Mouse (Mus musculus) hindbrain, embryonic 16.5 days (tissue): ENCODE data around the gene Pdcd2l. TPM values are rescaled to one million over a fixed set of nuclear protein-coding genes. Genes with fewer than 3 reads are reported as not detected.
A peak's percentile ranks its signal among the peaks of the same experiment; 100 is the strongest.

ENCODE experiments used
- ATAC-seq: fragments of 200-750 bp; cut with Nextera tagmentation; 2 replicates; pipeline ENCODE4 v1.8.0; 2017; ENCODE audit warnings: moderate TSS enrichment, moderate library complexity
- H3K27ac ChIP-seq: fragments of 300-500 bp; sonication (generic); 2 replicates; pipeline ENCODE4 v1.5.1; 2014; ENCODE audit warnings: low read depth, mild to moderate bottlenecking, control low read depth, low read length, moderate library complexity
- H3K27me3 ChIP-seq: fragments of 300-500 bp; sonication (generic); replicated peaks from 2 replicates; pipeline ENCODE4 v1.6.1; 2014; ENCODE audit warnings: low read length; ENCODE audit not compliant: control insufficient read depth, insufficient read depth
- H3K36me3 ChIP-seq: fragments of 300-500 bp; sonication (generic); 2 replicates; pipeline ENCODE4 v1.6.1; 2014; ENCODE audit warnings: mild to moderate bottlenecking, low read length, moderate library complexity, mixed read lengths; ENCODE audit not compliant: control insufficient read depth, insufficient read depth
- H3K4me1 ChIP-seq: fragments of 300-500 bp; sonication (generic); 2 replicates; pipeline ENCODE4 v1.6.1; 2014; ENCODE audit warnings: low read depth, low read length; ENCODE audit not compliant: control insufficient read depth, insufficient read depth
- H3K4me2 ChIP-seq: fragments of 300-500 bp; sonication (generic); 2 replicates; pipeline ENCODE4 v1.6.1; 2014; ENCODE audit warnings: mild to moderate bottlenecking, low read length, control low read depth, moderate library complexity
- H3K4me3 ChIP-seq: fragments of 300-500 bp; sonication (generic); 2 replicates; pipeline ENCODE4 v1.5.1; 2014; ENCODE audit warnings: mild to moderate bottlenecking, low read length, control low read depth, moderate library complexity
- H3K9ac ChIP-seq: fragments of 300-500 bp; sonication (generic); 2 replicates; pipeline ENCODE4 v1.6.1; 2014; ENCODE audit warnings: low read depth, mild to moderate bottlenecking, control low read depth, low read length, moderate library complexity
- H3K9me3 ChIP-seq: fragments of 300-500 bp; sonication (generic); 2 replicates; pipeline ENCODE4 v1.6.1; 2014; ENCODE audit warnings: mild to moderate bottlenecking, low read length, moderate library complexity; ENCODE audit not compliant: control insufficient read depth
- WGBS: fragments of 180-500 bp; shearing (Covaris S2); extraction: QIAGEN DNeasy Blood & Tissue Kit; methylation state at CpG from one replicate; pipeline ENCODE4 v1.1.7; 2014; 5-methylcytosine and 5-hydroxymethylcytosine counted together
- polyA plus RNA-seq: library from polyadenylated mRNA; unstranded; fragments of >200 nt; fragmentation: Nextera tagmentation; extraction: Ambion mirVana; gene quantifications from 2 replicates; pipeline ENCODE4 v1.2.1, GENCODE M21; 2015

Pdcd2l gene
- polyA plus RNA-seq, 1 experiment from 2014 or later, result 87.3 TPM

- peak within 1 kb of the TSS; percentile 88 for H3K27ac ChIP-seq
- H3K4me3 ChIP-seq, result peak within 1 kb of the TSS; percentile 71
- no peaks in the 10 kb centered on the region for H3K27me3 ChIP-seq
- peak; percentile 60 for ATAC-seq
- H3K4me1 ChIP-seq, result peaks cover 34% of the 10 kb centered on the region
- under 1% methylated on average over 39 of the region's 39 CpGs for WGBS
- H3K36me3 ChIP-seq, result peaks cover 12% of the 10 kb centered on the region; the same call in 1 of the 2 replicates
- H3K9me3 ChIP-seq, result no peaks in the 10 kb centered on the region
- H3K9ac ChIP-seq, result peak within 1 kb of the TSS; percentile 77
- peak within 1 kb of the TSS; percentile 76 for H3K4me2 ChIP-seq
These were observed 33.7 kb upstream of the Pdcd2l start, which contains the start of gene Gpi1 for GRCm38 (mm10) chr7:34230116-34230515. Gene Gpi1, minus strand, starts transcription at chr7:34230336.

- Histone ChIP-seq H3K4me2 (peak overlapping the region; percentile 76), H3K4me3 (peak overlapping the region; percentile 71), H3K9me3 (no peaks in the 10 kb centered on the region), H3K36me3 (peaks cover 12% of the 10 kb centered on the region; the same call in 1 of the 2 replicates), H3K27me3 (no peaks in the 10 kb centered on the region), H3K27ac (peak overlapping the region; percentile 88), H3K9ac (peak overlapping the region; percentile 77), H3K4me1 (peaks cover 34% of the 10 kb centered on the region)
- WGBS, result under 1% methylated on average over 19 of the region's 19 CpGs
- ATAC-seq, result peak; percentile 4
These were observed 33.2 kb upstream of the Pdcd2l start for GRCm38 (mm10) chr7:34229691-34230111.

GRCm38 (mm10) chr7:34229153-34229552, 32.7 kb upstream of the Pdcd2l start:
- H3K9me3 ChIP-seq, result no peaks in the 10 kb centered on the region
- H3K36me3 ChIP-seq, result peaks cover 12% of the 10 kb centered on the region; the same call in 1 of the 2 replicates
- H3K9ac ChIP-seq, result peak overlapping the region; percentile 77
- H3K27ac ChIP-seq, result peak overlapping the region; percentile 88
- ATAC-seq, result no peak
- H3K4me2 ChIP-seq, result peak overlapping the region; percentile 76
- no peaks in the 10 kb centered on the region for H3K27me3 ChIP-seq
- 9% methylated on average over 5 of the region's 5 CpGs for WGBS
- H3K4me1 ChIP-seq, result peaks cover 34% of the 10 kb centered on the region
- peak overlapping the region; percentile 71 for H3K4me3 ChIP-seq

- H3K9me3 ChIP-seq, result no peaks in the 10 kb centered on the region
- H3K4me2 ChIP-seq, result peak overlapping the region; percentile 76
- H3K9ac ChIP-seq, result 0 out of 2 replicates have a peak overlapping the region, but pooled peaks have one; percentile 39
- 55% methylated on average over 8 of the region's 9 CpGs for WGBS
- no peak for ATAC-seq
- peaks cover 13% of the 10 kb centered on the region for H3K36me3 ChIP-seq
- peak overlapping the region; percentile 71 for H3K4me3 ChIP-seq
- no peaks in the 10 kb centered on the region for H3K27me3 ChIP-seq
- H3K27ac ChIP-seq, result no peak overlapping the region
- H3K4me1 ChIP-seq, result peaks cover 33% of the 10 kb centered on the region
These were observed 32.2 kb upstream of the Pdcd2l start for GRCm38 (mm10) chr7:34228641-34229040.

- 92% methylated on average over 12 of the region's 12 CpGs for WGBS
- no peaks in the 10 kb centered on the region for H3K27me3 ChIP-seq
- no peak overlapping the region for H3K4me2 ChIP-seq
- H3K36me3 ChIP-seq, result peaks cover 26% of the 10 kb centered on the region
- no peak overlapping the region for H3K9ac ChIP-seq
- no peak overlapping the region for H3K27ac ChIP-seq
- peaks cover 28% of the 10 kb centered on the region for H3K4me1 ChIP-seq
- no peak overlapping the region for H3K4me3 ChIP-seq
- no peaks in the 10 kb centered on the region for H3K9me3 ChIP-seq
- ATAC-seq, result no peak
These were observed 30.4 kb upstream of the Pdcd2l start for GRCm38 (mm10) chr7:34226846-34227245.

- WGBS, result 74% methylated on average over 8 of the region's 8 CpGs
- Histone ChIP-seq H3K4me3 (no peak overlapping the region), H3K36me3 (peaks cover 28% of the 10 kb centered on the region), H3K27me3 (no peaks in the 10 kb centered on the region), H3K9ac (0 out of 2 replicates have a peak overlapping the region, but pooled peaks have one; percentile 6), H3K9me3 (no peaks in the 10 kb centered on the region), H3K27ac (no peak overlapping the region), H3K4me2 (no peak overlapping the region; the same call in 1 of the 2 replicates), H3K4me1 (peaks cover 28% of the 10 kb centered on the region)
- no peak for ATAC-seq
These were observed 29.6 kb upstream of the Pdcd2l start for GRCm38 (mm10) chr7:34226086-34226485.

GRCm38 (mm10) chr7:34224308-34224707, 27.8 kb upstream of the Pdcd2l start:
- H3K4me3 ChIP-seq, result no peak overlapping the region
- ATAC-seq, result no peak
- no peaks in the 10 kb centered on the region for H3K27me3 ChIP-seq
- H3K9ac ChIP-seq, result no peak overlapping the region
- peaks cover 25% of the 10 kb centered on the region for H3K4me1 ChIP-seq
- no peak overlapping the region for H3K4me2 ChIP-seq
- no peak overlapping the region for H3K27ac ChIP-seq
- no peaks in the 10 kb centered on the region for H3K9me3 ChIP-seq
- peaks cover 41% of the 10 kb centered on the region for H3K36me3 ChIP-seq
- 98% methylated on average over 6 of the region's 6 CpGs for WGBS

GRCm38 (mm10) chr7:34222340-34222739, 25.9 kb upstream of the Pdcd2l start:
- H3K4me2 ChIP-seq, result no peak overlapping the region
- peaks cover 53% of the 10 kb centered on the region for H3K36me3 ChIP-seq
- H3K9me3 ChIP-seq, result no peaks in the 10 kb centered on the region
- H3K27ac ChIP-seq, result no peak overlapping the region
- H3K27me3 ChIP-seq, result no peaks in the 10 kb centered on the region
- no peak overlapping the region for H3K4me3 ChIP-seq
- H3K4me1 ChIP-seq, result peaks cover 9% of the 10 kb centered on the region
- WGBS, result 95% methylated on average over 10 of the region's 10 CpGs
- no peak for ATAC-seq
- no peak overlapping the region for H3K9ac ChIP-seq

GRCm38 (mm10) chr7:34221594-34222250, 25.3 kb upstream of the Pdcd2l start:
- no peak for ATAC-seq
- Histone ChIP-seq H3K4me3 (no peak overlapping the region), H3K36me3 (peaks cover 47% of the 10 kb centered on the region), H3K9me3 (no peaks in the 10 kb centered on the region), H3K9ac (no peak overlapping the region), H3K4me1 (peaks cover 8% of the 10 kb centered on the region), H3K27ac (no peak overlapping the region), H3K4me2 (no peak overlapping the region), H3K27me3 (no peaks in the 10 kb centered on the region)
- WGBS, result 87% methylated on average over 9 of the region's 9 CpGs
